Mouse (Mus musculus): ENCODE data around the gene Prpf38a.

Gene Prpf38a

DNA sequence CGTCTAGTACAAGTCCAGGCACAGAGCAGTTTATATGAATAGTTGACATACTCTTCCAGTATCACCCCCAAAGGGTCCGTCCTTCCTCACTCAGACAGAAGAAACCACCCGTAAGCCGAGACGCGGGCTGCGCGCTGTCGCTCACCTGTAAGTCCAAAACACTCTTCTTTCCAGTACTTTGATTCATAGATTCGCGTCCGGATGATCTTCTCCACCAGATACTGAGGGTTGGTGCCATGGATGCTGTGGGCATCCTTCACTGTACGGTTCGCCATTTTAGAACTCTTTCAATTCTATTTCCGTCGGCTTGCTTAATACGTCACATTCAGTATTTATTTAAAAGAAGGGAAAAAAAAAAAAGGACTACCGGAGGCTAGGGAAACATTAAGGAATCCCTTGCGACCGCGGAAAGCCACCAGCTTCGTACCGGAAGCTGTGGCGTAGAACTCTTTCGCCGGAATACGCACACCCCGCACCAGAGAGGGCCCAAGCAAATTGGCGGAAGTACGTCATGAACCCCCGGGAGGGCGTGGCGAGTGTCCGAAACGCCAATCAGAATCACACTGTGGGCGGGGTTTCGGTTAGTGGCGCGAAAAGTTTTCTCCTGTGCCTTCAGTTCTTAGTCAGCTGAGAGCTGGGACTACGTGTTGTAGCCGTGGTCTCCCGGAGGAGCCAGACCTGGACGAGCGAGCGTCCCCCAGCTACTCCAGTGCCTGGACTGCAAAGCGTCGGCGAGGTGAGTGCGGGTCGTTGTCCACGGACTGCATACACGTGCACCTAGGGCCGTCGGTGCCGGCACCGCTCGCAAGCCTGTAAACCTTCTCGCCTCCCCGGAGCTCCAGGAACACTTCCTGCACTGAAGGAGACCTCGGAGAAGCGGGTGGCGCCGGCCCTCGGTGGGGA is at the start of gene Prpf38a, which contains the start of gene Orc1:
Prpf38a (minus strand) TSS at position 497 of the 903 bp plus-strand sequence.
Orc1 (plus strand) TSS at position 584 of the 903 bp plus-strand sequence.
- DNase-seq (ENCODE audit: low read depth in 1 of 2, low spot score in 2 of 2), result peak; percentile 92 to 95

DNA sequence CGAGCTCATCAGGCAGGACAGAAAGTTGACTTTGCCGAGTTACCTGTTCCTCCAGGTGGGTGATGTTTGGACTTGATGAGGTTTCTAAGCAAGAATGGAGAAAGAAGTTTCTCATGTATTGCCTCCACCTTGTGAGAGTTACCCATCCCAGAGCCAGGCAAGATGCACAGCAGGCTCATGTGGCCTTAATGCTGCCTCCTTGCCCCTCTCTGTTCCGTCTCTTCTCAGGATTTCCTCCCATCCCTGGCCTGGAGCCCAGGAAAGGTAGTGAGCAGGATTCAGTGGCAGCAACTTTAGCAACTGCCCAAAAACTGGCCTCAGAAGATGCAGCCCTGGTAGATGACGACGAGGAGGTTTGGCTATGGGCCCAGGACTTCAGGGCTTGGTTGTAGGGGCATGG is 47.9 kb upstream of the Prpf38a start:
- DNase-seq (ENCODE audit: low read depth in 1 of 2, low spot score in 2 of 2), result no peak

DNA sequence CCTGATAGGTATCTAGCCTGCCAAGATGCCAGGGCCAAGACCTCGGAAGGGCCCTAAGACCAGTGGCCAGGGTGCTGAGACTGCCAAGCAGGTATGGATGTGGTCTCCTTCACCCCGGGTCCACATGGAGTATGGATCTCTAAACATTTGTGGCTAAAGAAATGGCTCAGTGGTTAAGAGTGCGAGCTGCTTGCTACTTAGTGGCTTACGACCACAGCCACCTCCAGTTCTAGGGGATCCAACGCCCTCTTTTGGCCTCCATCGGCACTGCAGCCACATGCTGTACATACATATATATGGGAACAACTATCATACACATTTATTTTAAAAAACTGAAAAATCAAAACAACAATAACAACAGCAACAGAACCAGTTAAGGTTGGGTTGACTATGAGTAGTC is 42.4 kb upstream of the Prpf38a start:
- no peak for DNase-seq (ENCODE audit: low read depth in 1 of 2, low spot score in 2 of 2)

DNA sequence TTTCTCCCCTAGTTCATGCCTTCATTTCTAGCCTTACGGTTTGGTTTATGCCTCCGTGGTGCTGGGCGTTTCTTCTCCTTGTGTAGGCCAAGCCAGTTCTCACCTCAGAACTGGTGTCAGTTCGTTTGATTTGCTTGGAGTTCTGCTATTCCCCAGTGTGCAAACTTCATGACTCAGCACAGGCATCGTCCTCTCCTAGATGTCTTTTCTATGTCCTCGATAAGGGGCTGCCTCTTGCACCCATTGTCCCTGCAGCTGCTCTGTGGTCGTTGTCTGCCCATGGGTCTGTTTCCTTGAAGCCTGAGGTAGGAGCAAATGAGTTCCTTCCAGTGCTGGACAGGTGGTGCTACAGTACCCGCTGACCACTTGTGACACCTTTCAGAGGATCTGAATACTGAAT is 41.4 kb upstream of the Prpf38a start:
- DNase-seq (ENCODE audit: low read depth in 1 of 2, low spot score in 2 of 2), result no peak

DNA sequence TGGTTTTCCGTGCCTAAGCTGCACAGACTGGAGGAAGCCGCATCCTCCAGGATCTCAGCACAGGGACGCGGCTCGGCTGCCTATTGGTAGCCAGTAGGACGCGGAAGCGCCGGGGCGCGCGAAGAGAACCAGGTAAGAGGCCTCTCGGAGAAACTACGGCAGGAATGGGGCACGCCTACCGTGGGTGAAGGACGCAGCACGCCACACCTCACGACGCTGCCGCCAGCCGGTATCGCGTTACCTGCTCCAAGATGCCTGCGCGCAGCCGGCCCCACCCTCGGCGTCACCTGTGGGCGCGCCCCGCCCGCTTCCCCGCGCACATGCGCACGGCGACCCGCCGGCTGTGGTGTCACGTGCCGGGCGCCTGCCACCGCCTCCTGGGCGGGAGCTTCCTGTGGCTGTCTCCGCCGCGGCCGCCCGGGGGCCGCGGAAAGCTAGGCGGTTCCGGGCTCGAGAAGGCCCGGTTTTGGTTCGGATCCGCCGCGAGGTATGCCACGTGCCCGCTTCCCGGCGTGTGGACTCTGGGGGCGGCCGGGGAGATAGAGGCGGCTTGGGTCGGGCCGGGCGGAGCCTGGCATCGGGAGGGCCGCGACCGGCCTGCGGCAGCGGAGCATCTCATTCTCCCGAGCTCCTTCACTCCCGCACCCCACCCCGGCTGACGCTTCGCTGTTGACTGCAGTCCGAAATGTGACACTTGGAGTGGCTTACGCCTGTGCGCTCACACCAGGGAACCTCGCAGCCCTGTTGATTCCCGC is 40.6 kb upstream of the Prpf38a start, which contains the start of gene Cc2d1b:
Cc2d1b (plus strand) TSS at position 354 of the 755 bp plus-strand sequence.
- DNase-seq (ENCODE audit: low read depth in 1 of 2, low spot score in 2 of 2), result peak; percentile 61 to 73

DNA sequence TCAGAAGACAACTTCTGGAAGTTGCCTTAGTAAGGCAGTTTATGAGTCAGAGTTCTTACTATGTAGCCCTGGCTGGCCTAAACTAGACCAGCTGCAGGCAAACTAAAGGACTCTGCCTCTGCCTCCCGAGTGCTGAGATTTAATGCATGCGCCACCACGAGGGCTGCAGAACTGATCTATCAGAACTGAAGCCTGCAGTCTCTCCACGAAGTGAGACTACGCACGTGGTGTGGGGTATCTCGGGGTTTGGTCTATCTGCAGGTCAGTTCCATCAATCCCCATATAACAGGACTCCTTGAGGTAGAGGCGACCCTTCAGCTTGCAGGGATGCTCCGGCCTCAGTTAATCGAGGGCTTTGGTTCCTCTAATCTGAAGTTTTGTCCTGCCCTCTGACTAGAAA is 40.0 kb upstream of the Prpf38a start:
- DNase-seq (ENCODE audit: low read depth in 1 of 2, low spot score in 2 of 2), result no peak

DNA sequence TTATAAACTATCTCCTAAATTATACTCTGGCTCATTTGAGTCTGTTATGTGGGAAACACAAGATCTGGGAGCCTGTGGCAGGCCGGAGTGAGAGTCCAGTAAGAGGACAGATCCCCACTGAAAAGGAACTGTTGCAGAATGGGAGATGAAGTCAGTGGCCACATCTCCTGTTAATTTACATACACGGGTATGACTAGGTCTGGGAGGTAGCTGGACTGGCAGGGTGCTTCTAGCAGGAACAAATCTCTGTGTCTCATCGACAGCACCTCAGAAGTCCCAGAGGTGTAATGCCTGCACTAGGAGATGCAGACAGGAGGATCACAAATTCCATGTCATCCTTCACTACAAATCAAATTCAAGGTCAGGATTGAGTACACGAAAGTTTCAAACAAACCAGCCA is 39.5 kb upstream of the Prpf38a start:
- DNase-seq (ENCODE audit: low read depth in 1 of 2, low spot score in 2 of 2), result no peak

DNA sequence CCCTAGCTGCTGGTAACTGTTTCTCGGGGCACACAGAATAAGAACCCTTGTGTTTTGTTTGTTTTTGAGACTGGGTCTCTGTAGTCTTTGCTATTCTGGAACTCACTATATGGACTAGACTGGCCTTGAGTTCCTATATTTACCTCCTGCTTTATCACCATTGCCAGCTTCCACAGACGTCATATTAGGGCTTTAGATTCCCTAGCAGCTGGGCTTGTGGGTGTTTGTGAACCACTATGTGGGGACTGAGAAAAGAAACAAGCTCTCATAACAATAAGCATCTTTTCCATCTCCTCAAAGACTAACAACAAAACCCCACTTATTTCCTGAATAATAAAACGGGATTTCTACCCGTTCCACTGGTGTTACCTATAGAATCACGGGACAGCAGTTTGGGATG is 31.8 kb upstream of the Prpf38a start:
- no peak for DNase-seq (ENCODE audit: low read depth in 1 of 2, low spot score in 2 of 2)

DNA sequence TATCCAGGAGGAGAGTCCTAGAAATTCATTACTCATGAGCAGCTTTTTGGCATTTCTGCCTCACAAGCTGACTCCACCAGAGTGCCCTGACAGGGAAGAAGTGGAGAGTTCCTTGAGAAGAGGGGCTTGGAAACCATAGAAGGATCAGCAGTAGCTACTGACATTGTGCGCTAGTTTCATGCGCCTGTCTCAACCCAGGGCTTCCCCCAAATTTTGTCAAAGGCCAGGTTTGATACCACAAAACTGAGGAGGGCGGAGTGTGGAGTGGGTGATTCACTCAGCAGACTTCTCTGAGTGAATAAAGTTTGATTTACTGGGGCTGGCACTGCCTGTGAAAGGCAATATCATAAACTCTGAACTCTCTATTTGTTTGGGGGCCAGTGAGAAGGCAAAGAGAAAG is 29.5 kb upstream of the Prpf38a start:
- no peak for DNase-seq (ENCODE audit: low read depth in 1 of 2, low spot score in 2 of 2)

DNA sequence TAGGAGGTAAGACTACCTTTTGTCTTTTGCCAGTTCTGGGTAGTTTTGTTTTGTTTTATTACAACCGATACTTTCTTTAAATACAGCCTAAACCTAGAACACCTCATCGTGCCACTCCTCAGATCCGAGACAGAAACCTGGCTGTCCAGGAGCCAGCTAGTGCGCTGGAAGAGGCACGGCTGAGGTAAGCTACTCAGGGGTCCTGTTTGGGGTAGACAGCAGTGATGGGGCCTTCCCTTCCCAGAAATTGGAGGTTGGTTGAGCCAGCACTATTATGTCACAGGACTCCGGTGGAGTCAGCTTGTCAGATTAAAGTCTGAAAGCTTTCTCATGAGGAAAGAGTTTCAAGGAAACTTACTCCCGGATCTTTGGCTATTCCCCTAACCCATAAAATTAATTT is 22.7 kb upstream of the Prpf38a start:
- no peak for DNase-seq (ENCODE audit: low read depth in 1 of 2, low spot score in 2 of 2)

DNA sequence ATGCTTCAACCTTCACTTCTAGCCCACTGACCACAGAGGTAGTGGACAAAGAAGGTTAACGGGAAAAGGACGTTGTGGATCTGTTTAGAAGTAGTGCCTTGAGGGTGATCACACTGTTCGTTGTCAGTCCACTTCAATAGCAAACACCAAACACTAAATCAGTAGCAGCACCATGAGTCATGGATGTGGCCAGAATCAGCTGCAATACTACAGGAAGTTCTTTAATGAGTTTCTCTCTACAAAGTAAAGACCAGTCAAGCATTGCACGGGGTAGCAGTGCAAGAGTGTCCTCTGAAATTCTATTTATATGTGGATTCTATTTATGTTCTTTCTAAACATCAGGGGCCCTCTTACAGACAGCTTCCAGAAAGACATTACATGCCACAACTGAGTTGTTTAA is 19.2 kb upstream of the Prpf38a start:
- no peak for DNase-seq (ENCODE audit: low read depth in 1 of 2, low spot score in 2 of 2)

DNA sequence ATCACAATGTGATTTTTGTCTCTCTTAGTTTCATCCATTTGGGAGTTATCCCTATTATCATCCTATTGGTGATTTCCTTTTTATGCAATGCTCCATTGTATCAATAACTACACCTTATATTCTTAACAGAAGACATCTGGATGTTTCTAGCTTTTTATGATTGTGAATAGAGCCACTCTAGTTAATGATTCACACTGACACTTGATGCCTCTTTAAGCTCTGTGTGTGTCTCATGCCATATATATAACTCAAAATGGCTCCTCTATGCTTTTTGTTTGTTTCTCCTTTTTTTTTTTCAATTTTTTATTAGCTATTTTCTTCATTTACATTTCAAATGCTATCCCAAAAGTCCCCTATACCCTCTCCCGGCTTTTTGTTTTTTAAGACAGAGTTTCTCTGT is 16.6 kb upstream of the Prpf38a start:
- DNase-seq (ENCODE audit: low read depth in 1 of 2, low spot score in 2 of 2), result no peak

DNA sequence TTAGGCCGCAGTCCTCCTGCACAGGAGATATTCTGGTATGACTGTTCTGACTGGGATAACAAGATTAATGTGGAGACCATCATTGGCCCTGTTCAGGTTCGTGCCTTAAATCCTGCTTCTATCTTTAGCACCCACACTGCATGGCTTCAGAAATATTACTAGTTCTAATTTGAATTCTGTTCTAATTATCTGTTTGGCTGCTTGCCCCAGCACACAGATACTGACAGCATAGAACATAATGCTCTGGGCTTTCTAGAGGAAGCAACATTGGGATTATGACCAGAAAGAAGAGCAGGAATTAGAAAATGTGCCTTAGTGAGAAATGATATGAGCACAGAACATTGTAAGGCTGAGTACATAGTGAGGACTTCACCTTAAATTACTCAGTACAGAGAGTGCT is 14.2 kb upstream of the Prpf38a start:
- DNase-seq (ENCODE audit: low read depth in 1 of 2, low spot score in 2 of 2), result no peak

DNA sequence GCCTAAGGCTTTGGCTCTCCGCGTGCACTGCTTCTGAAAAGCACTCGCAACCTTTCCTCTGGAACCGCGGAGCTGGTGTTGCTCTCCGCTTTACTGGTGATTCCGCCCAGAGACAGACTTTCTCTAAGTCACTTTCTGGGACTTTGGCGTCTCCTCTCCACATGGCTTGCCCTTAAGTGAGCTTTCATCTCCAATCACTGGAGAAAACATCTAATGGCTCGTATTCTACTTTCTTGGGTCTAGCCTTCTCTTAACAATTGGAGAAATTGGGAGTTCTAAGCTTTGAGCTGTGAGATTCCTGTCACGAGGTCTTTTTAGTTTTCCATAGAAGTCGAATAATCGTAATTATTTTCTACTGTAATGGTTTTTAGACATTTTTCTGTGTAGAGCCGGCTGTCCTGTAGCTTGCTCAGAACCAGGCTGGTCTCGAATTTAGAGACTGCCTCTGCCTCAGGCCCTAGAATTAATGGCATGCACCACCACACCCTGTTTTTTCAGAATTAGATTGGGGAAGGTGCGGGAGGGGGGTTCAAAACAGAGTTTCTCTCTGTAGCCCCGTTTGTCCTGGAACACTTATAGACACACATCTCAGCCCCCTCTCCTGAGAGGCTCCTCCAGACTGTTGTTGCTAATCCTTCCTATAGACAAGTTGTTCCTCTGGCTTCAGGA is 741 bp upstream of the Prpf38a start:
- DNase-seq (ENCODE audit: low read depth in 1 of 2, low spot score in 2 of 2), result no peak

DNA sequence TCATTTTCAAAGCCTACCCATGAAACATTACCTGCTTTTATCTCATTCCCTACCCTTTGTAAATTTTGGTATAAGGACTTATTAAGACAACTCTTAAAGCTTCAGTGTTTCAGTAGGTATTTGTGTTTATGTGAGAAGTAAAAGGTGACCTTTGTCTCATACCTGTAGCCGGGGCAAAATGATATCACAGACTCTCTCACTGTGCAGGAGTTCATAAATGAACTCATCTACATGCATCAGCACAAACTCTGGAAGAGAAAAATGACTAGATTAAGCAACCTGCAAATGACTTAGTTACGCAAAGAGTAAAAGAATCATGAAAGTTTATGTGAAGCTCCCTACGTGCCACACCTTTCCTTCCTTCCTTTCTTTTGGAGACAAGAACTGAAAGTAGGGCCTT is 6.5 kb downstream of the Prpf38a start:
- no peak for DNase-seq (ENCODE audit: low read depth in 1 of 2, low spot score in 2 of 2)

DNA sequence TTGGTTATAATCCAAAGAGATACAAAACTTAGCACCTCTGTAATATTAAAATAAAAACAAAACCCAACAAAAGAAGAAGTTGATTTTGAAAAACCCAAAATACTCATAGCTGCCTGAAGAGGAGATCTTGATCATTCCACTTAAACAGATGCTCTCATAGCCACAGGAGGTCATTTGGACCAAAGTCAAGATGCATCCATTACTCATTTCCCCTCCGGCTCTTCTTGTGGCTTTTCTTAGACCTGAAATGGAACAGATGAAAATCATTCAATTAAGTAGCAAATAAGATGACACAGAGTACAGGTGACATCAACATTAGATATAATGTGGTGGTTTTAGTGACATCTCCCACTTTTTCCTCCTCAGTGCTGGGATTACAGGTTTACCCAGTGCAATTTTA is 14.1 kb downstream of the Prpf38a start:
- no peak for DNase-seq (ENCODE audit: low read depth in 1 of 2, low spot score in 2 of 2)

DNA sequence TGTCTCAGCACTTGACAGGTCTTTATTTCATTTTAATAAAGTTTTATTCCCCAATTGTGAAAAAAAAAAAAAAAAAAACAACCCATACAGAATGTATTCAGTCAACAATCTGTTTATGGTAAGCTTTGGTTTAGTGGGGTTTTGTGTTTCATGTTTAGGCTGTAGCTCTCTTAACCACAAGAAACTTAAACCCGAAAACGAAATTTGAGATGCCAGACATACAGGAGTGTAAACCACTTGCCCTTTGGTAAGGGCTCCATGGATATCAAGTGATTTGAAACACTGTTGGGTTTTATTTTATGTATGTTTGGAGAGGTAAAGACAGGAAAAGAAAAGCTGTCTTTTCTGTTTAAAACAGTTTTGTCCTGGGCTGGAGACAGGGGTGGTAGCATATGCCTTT is 39.4 kb downstream of the Prpf38a start:
- no peak for DNase-seq (ENCODE audit: low read depth in 1 of 2, low spot score in 2 of 2)
